In genomic region chr10:12460945-12461344, GRCm38 (mm10) we compare ENCODE assay signal across 34 mouse cellular contexts.
"Had no signal": no experiment of that assay in that cellular context is flagged by ENCODE, and none has a peak within 500 bp of the region (broad histone marks: within the 10 kb centered on the region; RNA-seq: fewer than 3 reads in every experiment).

No protein-coding gene starts in this region.

- H3K27me3 ChIP-seq: heart, embryonic 12.5 days; heart, embryonic 13.5 days; heart, embryonic 15.5 days; hindbrain, embryonic 12.5 days; hindbrain, embryonic 13.5 days; hindbrain, embryonic 15.5 days; intestine, embryonic 15.5 days; kidney, embryonic 15.5 days had no signal

- H3K4me3 ChIP-seq: heart, embryonic 12.5 days; heart, embryonic 13.5 days; heart, embryonic 15.5 days; hindbrain, embryonic 10.5 days; hindbrain, embryonic 12.5 days; hindbrain, embryonic 13.5 days; hindbrain, embryonic 15.5 days; intestine, embryonic 15.5 days; kidney, embryonic 15.5 days; layer of hippocampus, adult 2 months; left cerebral cortex, adult 2 months had no signal

- ATAC-seq: hindbrain, embryonic 16.5 days; hindbrain, postnatal 0 days; inflammation-experienced regulatory T-cells, adult 6 months; intestine, embryonic 15.5 days; intestine, embryonic 16.5 days; intestine, postnatal 0 days had no signal

- H3K4me2 ChIP-seq: heart, embryonic 12.5 days; heart, embryonic 13.5 days; heart, embryonic 15.5 days; hindbrain, embryonic 12.5 days; hindbrain, embryonic 13.5 days; hindbrain, embryonic 14.5 days; hindbrain, embryonic 15.5 days; intestine, embryonic 15.5 days; kidney, embryonic 15.5 days had no signal

- DNase-seq: heart, postnatal 10 days; heart, postnatal 14 days; heart, postnatal 36 days; heart, postnatal 4 days; kidney, adult 11 months; kidney, adult 18-20 months; kidney, adult 2 months; kidney, adult 8-10 months; kidney, adult 9 months; kidney, postnatal 10 days; kidney, postnatal 14 days; kidney, postnatal 25 days; kidney, postnatal 36 days; kidney, postnatal 4 days; layer of hippocampus, adult 9-11 months; layer of hippocampus, postnatal 36 days had no signal

- H3K4me1 ChIP-seq: heart, embryonic 12.5 days; heart, embryonic 13.5 days; heart, embryonic 15.5 days; hindbrain, embryonic 10.5 days; hindbrain, embryonic 12.5 days; hindbrain, embryonic 13.5 days; hindbrain, embryonic 15.5 days; intestine, embryonic 15.5 days; kidney, embryonic 15.5 days had no signal

- H3K9ac ChIP-seq: heart, embryonic 12.5 days; heart, embryonic 13.5 days; heart, embryonic 15.5 days; hindbrain, embryonic 12.5 days; hindbrain, embryonic 13.5 days; hindbrain, embryonic 14.5 days; hindbrain, embryonic 15.5 days; intestine, embryonic 15.5 days; kidney, embryonic 15.5 days had no signal

- H3K27ac ChIP-seq: heart, embryonic 13.5 days; heart, embryonic 15.5 days; hindbrain, embryonic 10.5 days; hindbrain, embryonic 12.5 days; hindbrain, embryonic 13.5 days; hindbrain, embryonic 14.5 days; hindbrain, embryonic 15.5 days; hindbrain, postnatal 0 days; intestine, embryonic 15.5 days; kidney, embryonic 15.5 days; kidney, postnatal 0 days; layer of hippocampus, adult 2 months; left cerebral cortex, adult 2 months had no signal

- H3K36me3 ChIP-seq: hindbrain, embryonic 12.5 days; intestine, embryonic 15.5 days had no signal

- H3K9me3 ChIP-seq: heart, embryonic 12.5 days; heart, embryonic 13.5 days; heart, embryonic 15.5 days; hindbrain, embryonic 10.5 days; hindbrain, embryonic 12.5 days; hindbrain, embryonic 13.5 days; hindbrain, embryonic 15.5 days; intestine, embryonic 15.5 days; kidney, embryonic 15.5 days had no signal
